ENCODE assay signal across 14 mouse cellular contexts in genomic region chr2:136835882-136836281, GRCm38 (mm10). TPM values are rescaled to one million over a fixed set of nuclear protein-coding genes. Genes with fewer than 3 reads are reported as not detected.
DNase-seq lines count a peak whose midpoint lies in the region; ATAC-seq and TF ChIP-seq lines count a peak whose summit lies in the region.
"Had no signal": no experiment of that assay in that cellular context is flagged by ENCODE, and none has a peak within 500 bp of the region (broad histone marks: within the 10 kb centered on the region; RNA-seq: fewer than 3 reads in every experiment).

No protein-coding gene starts in this region.

- H3K4me1 ChIP-seq in forebrain, postnatal 0 days (ENCODE audit: insufficient read depth) = no peaks in the 10 kb centered on the region
- no peaks in the 10 kb centered on the region for H3K4me1 ChIP-seq in forebrain, embryonic 11.5 days (replicated peaks; ENCODE audit: control insufficient read depth, insufficient read depth, low read length)
- H3K4me1 ChIP-seq in embryonic facial prominence, embryonic 14.5 days (ENCODE audit: control insufficient read depth, insufficient read depth, low read length) = no peaks in the 10 kb centered on the region
- no peaks in the 10 kb centered on the region for H3K4me1 ChIP-seq in thymus, adult 2 months (replicated peaks; ENCODE audit: control insufficient read depth, insufficient read depth, low read length)
- H3K4me1 ChIP-seq: hindbrain, embryonic 12.5 days had no signal

- peak; percentile 46; the same call in 1 of the 2 replicates for TF ChIP-seq CTCF in forebrain, postnatal 0 days (IDR thresholded peaks at IDR 0.05; ENCODE audit: low read depth)
- no peak for TF ChIP-seq CTCF in thymus, adult 2 months (IDR thresholded peaks at IDR 0.05; ENCODE audit: borderline replicate concordance, control insufficient read depth, extremely low read depth, insufficient read depth, low read length, poor library complexity)

- no peak overlapping the region for H3K4me3 ChIP-seq in forebrain, postnatal 0 days (ENCODE audit: low read depth, low read length)
- H3K4me3 ChIP-seq in forebrain, embryonic 11.5 days (ENCODE audit: low read depth, low read length) = no peak overlapping the region
- H3K4me3 ChIP-seq in embryonic facial prominence, embryonic 14.5 days (ENCODE audit: low read depth, low read length) = no peak overlapping the region
- H3K4me3 ChIP-seq in thymus, adult 2 months (ENCODE audit: control insufficient read depth, insufficient read depth, low read length) = no peak overlapping the region
- H3K4me3 ChIP-seq: hindbrain, embryonic 12.5 days had no signal

- no peak overlapping the region for H3K9ac ChIP-seq in forebrain, postnatal 0 days
- no peak overlapping the region for H3K9ac ChIP-seq in forebrain, embryonic 11.5 days (ENCODE audit: low read length)
- no peak overlapping the region for H3K9ac ChIP-seq in embryonic facial prominence, embryonic 14.5 days (ENCODE audit: low read depth, low read length)
- H3K9ac ChIP-seq: hindbrain, embryonic 12.5 days had no signal

- no peak overlapping the region for H3K4me2 ChIP-seq in forebrain, postnatal 0 days (ENCODE audit: low read depth)
- no peak overlapping the region for H3K4me2 ChIP-seq in forebrain, embryonic 11.5 days (ENCODE audit: low read depth, low read length, severe bottlenecking)
- no peak overlapping the region for H3K4me2 ChIP-seq in embryonic facial prominence, embryonic 14.5 days (ENCODE audit: low read depth, low read length)
- H3K4me2 ChIP-seq: hindbrain, embryonic 12.5 days had no signal

- WGBS in forebrain, postnatal 0 days = 72% methylated on average over 3 of the region's 3 CpGs
- 63% methylated on average over 3 of the region's 3 CpGs for WGBS in forebrain, embryonic 11.5 days
- WGBS in embryonic facial prominence, embryonic 14.5 days = 60% methylated on average over 3 of the region's 3 CpGs
- 81% methylated on average over 3 of the region's 3 CpGs for WGBS in thymus, adult 2 months

- H3K27ac ChIP-seq in forebrain, postnatal 0 days (ENCODE audit: low read depth, low read length) = no peak overlapping the region
- no peak overlapping the region for H3K27ac ChIP-seq in forebrain, embryonic 11.5 days (ENCODE audit: low read depth, low read length)
- no peak overlapping the region for H3K27ac ChIP-seq in embryonic facial prominence, embryonic 14.5 days (replicated peaks; ENCODE audit: low read depth, low read length)
- no peak overlapping the region for H3K27ac ChIP-seq in thymus, adult 2 months (ENCODE audit: control insufficient read depth, insufficient read depth, low read length)
- H3K27ac ChIP-seq: hindbrain, embryonic 12.5 days had no signal

- intact Hi-C loops in left cerebral cortex, postnatal 25 days (cut with DNase I) = no loop called here
- intact Hi-C loops in left cerebral cortex, postnatal 10 days (cut with DNase I) = no loop called here

- DNase-seq in forebrain, postnatal 0 days = peak; percentile 17
- no peak for DNase-seq in forebrain, embryonic 11.5 days (ENCODE audit: low spot score)
- DNase-seq in left cerebral cortex, postnatal 25 days (ENCODE audit: low spot score in 2 of 2) = peak; percentile 26 to 70
- no peak for DNase-seq in left cerebral cortex, postnatal 10 days (ENCODE audit: extremely low spot score in 1 of 2, low spot score in 2 of 2)
- peak; percentile 85 for DNase-seq in brain, adult 2 months (ENCODE audit: low read depth, low spot score)
- peak; percentile 26 for DNase-seq in embryonic facial prominence, embryonic 14.5 days (ENCODE audit: low spot score)
- DNase-seq in adrenal gland, postnatal 36 days = no peak
- DNase-seq in thymus, adult 2 months = no peak
- DNase-seq: kidney, postnatal 25 days; lung, postnatal 10 days; thymus, postnatal 25 days had no signal

- H3K36me3 ChIP-seq in forebrain, postnatal 0 days (ENCODE audit: insufficient read depth) = no peaks in the 10 kb centered on the region
- H3K36me3 ChIP-seq in forebrain, embryonic 11.5 days (ENCODE audit: control insufficient read depth, insufficient read depth, low read length) = no peaks in the 10 kb centered on the region
- H3K36me3 ChIP-seq in embryonic facial prominence, embryonic 14.5 days (ENCODE audit: control insufficient read depth, insufficient read depth, low read length) = no peaks in the 10 kb centered on the region
- no peaks in the 10 kb centered on the region for H3K36me3 ChIP-seq in thymus, adult 2 months (ENCODE audit: control insufficient read depth, insufficient read depth, low read length)
- H3K36me3 ChIP-seq: hindbrain, embryonic 12.5 days had no signal

- H3K9me3 ChIP-seq in forebrain, postnatal 0 days (ENCODE audit: low read length) = no peaks in the 10 kb centered on the region
- no peaks in the 10 kb centered on the region for H3K9me3 ChIP-seq in forebrain, embryonic 11.5 days (ENCODE audit: control insufficient read depth, low read length)
- H3K9me3 ChIP-seq in embryonic facial prominence, embryonic 14.5 days (ENCODE audit: control insufficient read depth, low read length) = no peaks in the 10 kb centered on the region
- H3K9me3 ChIP-seq: hindbrain, embryonic 12.5 days had no signal

- no peak for ATAC-seq in forebrain, postnatal 0 days
- ATAC-seq in forebrain, embryonic 11.5 days (replicated peaks; ENCODE audit: low FRiP score) = no peak
- ATAC-seq in embryonic facial prominence, embryonic 14.5 days (ENCODE audit: low read depth) = no peak
- ATAC-seq: midbrain, embryonic 16.5 days had no signal

- no peak for TF ChIP-seq POLR2A in thymus, adult 2 months (IDR thresholded peaks at IDR 0.05; ENCODE audit: control insufficient read depth, extremely low read depth, insufficient read depth, low read length, poor library complexity)

- H3K27me3 ChIP-seq in forebrain, postnatal 0 days (ENCODE audit: insufficient read depth, low read length) = no peaks in the 10 kb centered on the region
- no peaks in the 10 kb centered on the region for H3K27me3 ChIP-seq in forebrain, embryonic 11.5 days (ENCODE audit: control insufficient read depth, insufficient read depth, low read length)
- no peaks in the 10 kb centered on the region for H3K27me3 ChIP-seq in embryonic facial prominence, embryonic 14.5 days (replicated peaks; ENCODE audit: control insufficient read depth, insufficient read depth, low read length)
- H3K27me3 ChIP-seq in thymus, adult 2 months (ENCODE audit: control insufficient read depth, insufficient read depth, low read length) = no peaks in the 10 kb centered on the region
- H3K27me3 ChIP-seq: hindbrain, embryonic 12.5 days had no signal

RNA-seq across cellular contexts. Expression of gene AL731706.2, which starts 49.6 kb away (rescaled TPM):
- not detected in 2 replicates for total RNA-seq in forebrain, postnatal 0 days (2014; rRNA removed)
- 8.4 and 16.0 TPM in 2 replicates for polyA plus RNA-seq in forebrain, postnatal 0 days (2015; fragmentation: Nextera tagmentation; extraction: Ambion mirVana)
- 31.8 and 34.0 TPM in 2 replicates for polyA plus RNA-seq in forebrain, embryonic 11.5 days (2014; fragmentation: Nextera tagmentation; extraction: Ambion mirVana)
- 10 to 100 TPM; 12.8 to 45.7 TPM for total RNA-seq in left cerebral cortex, postnatal 25 days (2021)
- total RNA-seq in left cerebral cortex, postnatal 10 days (2021) = 10 to 100 TPM in 1 of 2 experiments, 1 to 10 TPM in 1; 9.6 to 25.8 TPM
- 31.6 and 48.3 TPM in 2 replicates for polyA plus RNA-seq in embryonic facial prominence, embryonic 14.5 days (2014; fragmentation: Nextera tagmentation; extraction: Ambion mirVana)
- 1 to 10 TPM; 7.8 to 9.0 TPM for total RNA-seq in adrenal gland, postnatal 36 days (2021)
- not detected in 2 replicates for polyA plus RNA-seq in thymus, adult 2 months (2012; rRNA removed)
- polyA plus RNA-seq: gonadal fat pad, adult 2 months had no signal

RNA-seq across cellular contexts. Expression of gene Slx4ip, which starts 55.1 kb away (rescaled TPM):
- 8.5 and 13.6 TPM in 2 replicates for total RNA-seq in forebrain, postnatal 0 days (2014; rRNA removed)
- polyA plus RNA-seq in forebrain, postnatal 0 days (2015; fragmentation: Nextera tagmentation; extraction: Ambion mirVana) = 5.1 and 8.1 TPM in 2 replicates
- 9.7 and 10.5 TPM in 2 replicates for polyA plus RNA-seq in forebrain, embryonic 11.5 days (2014; fragmentation: Nextera tagmentation; extraction: Ambion mirVana)
- 1 to 10 TPM; 9.3 to 10.0 TPM for total RNA-seq in left cerebral cortex, postnatal 25 days (2021)
- total RNA-seq in left cerebral cortex, postnatal 10 days (2021) = 10 to 100 TPM in 1 of 2 experiments, 1 to 10 TPM in 1; 9.6 to 10.4 TPM
- 6.1 and 6.9 TPM in 2 replicates for polyA plus RNA-seq in embryonic facial prominence, embryonic 14.5 days (2014; fragmentation: Nextera tagmentation; extraction: Ambion mirVana)
- total RNA-seq in adrenal gland, postnatal 36 days (2021) = 1 to 10 TPM; 6.1 TPM
- 1.0 and 1.4 TPM in 2 replicates for polyA plus RNA-seq in thymus, adult 2 months (2012; rRNA removed)

RNA-seq across cellular contexts. Expression of gene AL731706.1, which starts 55.3 kb away (rescaled TPM):
- total RNA-seq in forebrain, postnatal 0 days (2014; rRNA removed) = 4.0 and 12.3 TPM in 2 replicates
- 17.6 and 19.3 TPM in 2 replicates for polyA plus RNA-seq in forebrain, postnatal 0 days (2015; fragmentation: Nextera tagmentation; extraction: Ambion mirVana)
- polyA plus RNA-seq in forebrain, embryonic 11.5 days (2014; fragmentation: Nextera tagmentation; extraction: Ambion mirVana) = 22.9 and 28.1 TPM in 2 replicates
- 1 to 10 TPM; 5.9 to 9.0 TPM for total RNA-seq in left cerebral cortex, postnatal 25 days (2021)
- 10 to 100 TPM; 11.2 to 18.2 TPM for total RNA-seq in left cerebral cortex, postnatal 10 days (2021)
- polyA plus RNA-seq in embryonic facial prominence, embryonic 14.5 days (2014; fragmentation: Nextera tagmentation; extraction: Ambion mirVana) = 32.2 and 39.3 TPM in 2 replicates
- 10 to 100 TPM; 14.3 to 23.6 TPM for total RNA-seq in adrenal gland, postnatal 36 days (2021)
- polyA plus RNA-seq in thymus, adult 2 months (2012; rRNA removed) = 7.5 and 8.0 TPM in 2 replicates

RNA-seq across cellular contexts. Expression of gene Mkks, which starts 55.3 kb away (rescaled TPM):
- total RNA-seq in forebrain, postnatal 0 days (2014; rRNA removed) = 11.9 and 14.3 TPM in 2 replicates
- polyA plus RNA-seq in forebrain, postnatal 0 days (2015; fragmentation: Nextera tagmentation; extraction: Ambion mirVana) = 6.4 and 10.3 TPM in 2 replicates
- polyA plus RNA-seq in forebrain, embryonic 11.5 days (2014; fragmentation: Nextera tagmentation; extraction: Ambion mirVana) = 13.6 and 14.5 TPM in 2 replicates
- total RNA-seq in left cerebral cortex, postnatal 25 days (2021) = 10 to 100 TPM; 37.3 to 38.4 TPM
- 10 to 100 TPM; 25.1 to 28.8 TPM for total RNA-seq in left cerebral cortex, postnatal 10 days (2021)
- 12.3 and 13.8 TPM in 2 replicates for polyA plus RNA-seq in embryonic facial prominence, embryonic 14.5 days (2014; fragmentation: Nextera tagmentation; extraction: Ambion mirVana)
- 10 to 100 TPM; 16.8 to 26.6 TPM for total RNA-seq in adrenal gland, postnatal 36 days (2021)
- 3.8 and 4.6 TPM in 2 replicates for polyA plus RNA-seq in thymus, adult 2 months (2012; rRNA removed)

Comparison
In these comparisons a context has a peak if more than half of its experiments do, and no peak if none do; other contexts are left out.
1. DNase-seq: peak in forebrain, postnatal 0 days (single experiment), left cerebral cortex, postnatal 25 days (2 of 2), brain, adult 2 months (single experiment) and embryonic facial prominence, embryonic 14.5 days (single experiment); none in forebrain, embryonic 11.5 days (single experiment), left cerebral cortex, postnatal 10 days (0 of 2), adrenal gland, postnatal 36 days (0 of 2) and thymus, adult 2 months (single experiment).